Mouse (Mus musculus) lung, postnatal 25 days (tissue): Measurements from ENCODE around the gene Dnajb3.
A peak's percentile ranks its signal among the peaks of the same experiment; 100 is the strongest.
"Not testable (repeated sequence)": the region's sequence is repeated elsewhere in the genome, so short reads cannot be mapped to it uniquely, and the experiment has no call there.

Experiments
- DNase-seq: peaks from one replicate; pipeline ENCODE4 v3.0.0; 2022; ENCODE audit warnings: low spot score

Dnajb3 gene

GRCm38 (mm10) chr1:88231803-88232499 lies 26.4 kb upstream of the Dnajb3 start:
- no peak for DNase-seq

- DNase-seq, result no peak
These were observed 25.6 kb upstream of the Dnajb3 start for GRCm38 (mm10) chr1:88230981-88231802.

GRCm38 (mm10) chr1:88230421-88230820 lies 24.8 kb upstream of the Dnajb3 start:
- no peak for DNase-seq

GRCm38 (mm10) chr1:88229986-88230385 lies 24.4 kb upstream of the Dnajb3 start:
- DNase-seq, result no peak

GRCm38 (mm10) chr1:88229566-88229965 lies 24.0 kb upstream of the Dnajb3 start:
- no peak for DNase-seq

GRCm38 (mm10) chr1:88228121-88228520 lies 22.5 kb upstream of the Dnajb3 start:
- DNase-seq, result no peak

- DNase-seq, result no peak
These were observed 21.9 kb upstream of the Dnajb3 start for GRCm38 (mm10) chr1:88227482-88227881.

- DNase-seq, result no peak
These were observed 21.2 kb upstream of the Dnajb3 start, which contains the start of gene Mroh2a for GRCm38 (mm10) chr1:88226670-88227379. Gene Mroh2a, plus strand, starts transcription at chr1:88226986.

GRCm38 (mm10) chr1:88225741-88226140 lies 20.2 kb upstream of the Dnajb3 start:
- DNase-seq, result no peak

GRCm38 (mm10) chr1:88225301-88225700 lies 19.7 kb upstream of the Dnajb3 start:
- not testable (repeated sequence) for DNase-seq

GRCm38 (mm10) chr1:88224029-88224776 lies 18.6 kb upstream of the Dnajb3 start:
- DNase-seq, result peak; percentile 74

GRCm38 (mm10) chr1:88223591-88223990 lies 18.0 kb upstream of the Dnajb3 start:
- DNase-seq, result peak; percentile 18

- peak; percentile 6 for DNase-seq
These were observed 17.5 kb upstream of the Dnajb3 start for GRCm38 (mm10) chr1:88223011-88223515.

GRCm38 (mm10) chr1:88222216-88222615 lies 16.6 kb upstream of the Dnajb3 start:
- DNase-seq, result peak; percentile 0

GRCm38 (mm10) chr1:88220336-88220735 lies 14.8 kb upstream of the Dnajb3 start:
- DNase-seq, result peak; percentile 3

- DNase-seq, result peak; percentile 1
These were observed 13.5 kb upstream of the Dnajb3 start for GRCm38 (mm10) chr1:88219054-88219453.

- no peak for DNase-seq
These were observed 13.0 kb upstream of the Dnajb3 start for GRCm38 (mm10) chr1:88218591-88218990.

GRCm38 (mm10) chr1:88218051-88218450 lies 12.5 kb upstream of the Dnajb3 start:
- peak; percentile 1 for DNase-seq

GRCm38 (mm10) chr1:88217576-88217975 lies 12.0 kb upstream of the Dnajb3 start:
- peak; percentile 0 for DNase-seq

GRCm38 (mm10) chr1:88217144-88217543 lies 11.6 kb upstream of the Dnajb3 start:
- no peak for DNase-seq

GRCm38 (mm10) chr1:88216551-88216950 lies 11.0 kb upstream of the Dnajb3 start:
- no peak for DNase-seq
